Mouse (Mus musculus) c-Kit-positive CD71-negative TER-119-negative erythroid progenitor cells, embryonic 14.5 days (primary cell): ENCODE measurements around the gene Arhgap10.
"Not testable (repeated sequence)": the region's sequence is repeated elsewhere in the genome, so short reads cannot be mapped to it uniquely, and the experiment has no call there.

Source experiments
- DNase-seq: peaks from one replicate; pipeline ENCODE4 v3.0.0-alpha.2; 2013; ENCODE audit warnings: low read depth

The Arhgap10 gene

GRCm38 (mm10) chr8:77350121-77350777 lies 167.5 kb downstream of the Arhgap10 start:
- no peak for DNase-seq

GRCm38 (mm10) chr8:77343916-77344315 lies 173.8 kb downstream of the Arhgap10 start:
- no peak for DNase-seq

- no peak for DNase-seq
Measured at GRCm38 (mm10) chr8:77343335-77343734, 174.4 kb downstream of the Arhgap10 start.

- no peak for DNase-seq
Measured at GRCm38 (mm10) chr8:77342144-77342543, 175.6 kb downstream of the Arhgap10 start.

- no peak for DNase-seq
Measured at GRCm38 (mm10) chr8:77341329-77341728, 176.4 kb downstream of the Arhgap10 start.

- DNase-seq, result no peak
Measured at GRCm38 (mm10) chr8:77340046-77340747, 177.6 kb downstream of the Arhgap10 start.

- DNase-seq, result no peak
Measured at GRCm38 (mm10) chr8:77337272-77337671, 180.5 kb downstream of the Arhgap10 start.

- no peak for DNase-seq
Measured at GRCm38 (mm10) chr8:77331180-77331579, 186.6 kb downstream of the Arhgap10 start.

- no peak for DNase-seq
Measured at GRCm38 (mm10) chr8:77330304-77330703, 187.4 kb downstream of the Arhgap10 start.

GRCm38 (mm10) chr8:77329783-77330182 lies 188.0 kb downstream of the Arhgap10 start:
- DNase-seq, result no peak

- DNase-seq, result no peak
Measured at GRCm38 (mm10) chr8:77328473-77328872, 189.3 kb downstream of the Arhgap10 start.

- no peak for DNase-seq
Measured at GRCm38 (mm10) chr8:77327326-77327725, 190.4 kb downstream of the Arhgap10 start.

- not testable (repeated sequence) for DNase-seq
Measured at GRCm38 (mm10) chr8:77322727-77323126, 195.0 kb downstream of the Arhgap10 start.

- DNase-seq, result no peak
Measured at GRCm38 (mm10) chr8:77321901-77322300, 195.9 kb downstream of the Arhgap10 start.

GRCm38 (mm10) chr8:77318590-77318989 lies 199.2 kb downstream of the Arhgap10 start:
- DNase-seq, result no peak

- no peak for DNase-seq
Measured at GRCm38 (mm10) chr8:77317771-77318170, 200.0 kb downstream of the Arhgap10 start.

- DNase-seq, result no peak
Measured at GRCm38 (mm10) chr8:77313003-77313402, 204.8 kb downstream of the Arhgap10 start.

- DNase-seq, result no peak
Measured at GRCm38 (mm10) chr8:77311762-77312161, 206.0 kb downstream of the Arhgap10 start.

- no peak for DNase-seq
Measured at GRCm38 (mm10) chr8:77310541-77310940, 207.2 kb downstream of the Arhgap10 start.

GRCm38 (mm10) chr8:77310026-77310425 lies 207.7 kb downstream of the Arhgap10 start:
- no peak for DNase-seq

- no peak for DNase-seq
Measured at GRCm38 (mm10) chr8:77294599-77294998, 223.2 kb downstream of the Arhgap10 start.

GRCm38 (mm10) chr8:77292649-77293048 lies 225.1 kb downstream of the Arhgap10 start:
- DNase-seq, result no peak

GRCm38 (mm10) chr8:77292120-77292519 lies 225.6 kb downstream of the Arhgap10 start:
- DNase-seq, result no peak

GRCm38 (mm10) chr8:77288492-77288891 lies 229.3 kb downstream of the Arhgap10 start:
- DNase-seq, result no peak
